Mouse (Mus musculus): ENCODE data around the gene Frat1. TPM values are rescaled to one million over a fixed set of nuclear protein-coding genes. Genes with fewer than 3 reads are reported as not detected.

The Frat1 gene
- polyA plus RNA-seq, 1 experiment from 2014 or later, result 7.0 TPM

GRCm38 (mm10) chr19:41800451-41800850 is 29.3 kb upstream of the Frat1 start:
- H3K4me3 ChIP-seq (replicated peaks), result peak overlapping the region; percentile 75
- H3K9ac ChIP-seq, result no peak overlapping the region
- 45% methylated on average over 6 of the region's 6 CpGs for WGBS
- peaks cover 24% of the 10 kb centered on the region for H3K4me1 ChIP-seq
- H3K4me2 ChIP-seq (replicated peaks), result peak overlapping the region; percentile 82
- no peak for ATAC-seq (ENCODE audit: insufficient number of reproducible peaks, low FRiP score, low TSS enrichment, low read depth)
- H3K9me3 ChIP-seq (replicated peaks), result no peaks in the 10 kb centered on the region
- H3K27me3 ChIP-seq, result no peaks in the 10 kb centered on the region
- no peaks in the 10 kb centered on the region for H3K36me3 ChIP-seq
- no peak overlapping the region for H3K27ac ChIP-seq (replicated peaks)

DNA sequence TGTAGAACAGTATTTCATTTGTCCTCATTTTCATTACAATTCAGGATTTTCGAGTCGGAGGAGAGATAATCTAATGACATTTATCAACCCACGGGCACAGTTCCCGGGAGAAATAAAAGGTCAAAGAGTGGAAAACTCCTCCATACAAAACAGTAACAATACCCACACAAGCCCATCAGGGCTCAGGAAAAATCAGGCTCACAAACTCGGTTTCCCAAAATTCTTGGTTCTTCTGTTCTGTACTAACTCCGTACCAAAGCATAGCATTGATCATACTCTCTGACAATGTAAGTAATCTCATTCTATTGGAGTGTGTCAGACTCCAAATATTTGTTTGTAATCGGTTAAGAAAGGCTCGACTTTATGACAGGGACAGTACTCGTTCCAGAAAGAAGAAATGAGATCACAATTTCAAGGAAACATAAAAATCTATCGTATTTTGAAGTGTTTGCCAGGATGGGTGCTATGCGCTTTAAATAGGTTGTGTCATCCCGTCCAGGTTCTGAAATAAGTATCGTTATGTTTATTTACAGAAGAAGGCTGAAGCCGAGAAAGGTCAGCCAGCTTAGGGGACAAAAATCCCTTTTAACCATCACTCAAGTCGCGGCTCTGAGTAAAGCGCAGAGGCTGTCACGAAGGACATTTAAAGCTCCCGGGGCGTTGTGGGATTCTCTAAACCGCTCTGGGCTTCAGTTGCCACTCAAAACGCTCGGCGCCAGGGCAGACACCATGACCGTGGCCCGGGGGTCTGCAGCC is 28.6 kb upstream of the Frat1 start:
- Histone ChIP-seq H3K4me1 (peaks cover 22% of the 10 kb centered on the region), H3K27me3 (no peaks in the 10 kb centered on the region), H3K4me2 (replicated peaks) (peak overlapping the region; percentile 82), H3K4me3 (replicated peaks) (peak overlapping the region; percentile 75), H3K27ac (replicated peaks) (0 out of 2 replicates have a peak overlapping the region, but pooled peaks have one; percentile 56), H3K9me3 (replicated peaks) (no peaks in the 10 kb centered on the region), H3K9ac (peak overlapping the region; percentile 70), H3K36me3 (no peaks in the 10 kb centered on the region)
- 3% methylated on average over 26 of the region's 26 CpGs for WGBS
- peak; percentile 32 for ATAC-seq (ENCODE audit: insufficient number of reproducible peaks, low FRiP score, low TSS enrichment, low read depth)

GRCm38 (mm10) chr19:41801742-41802369 is 27.9 kb upstream of the Frat1 start, which contains the start of gene Arhgap19:
Gene Arhgap19 (minus strand): TSS chr19:41802047.
- no peaks in the 10 kb centered on the region for H3K36me3 ChIP-seq
- H3K4me1 ChIP-seq, result peaks cover 16% of the 10 kb centered on the region
- no peaks in the 10 kb centered on the region for H3K9me3 ChIP-seq (replicated peaks)
- H3K27me3 ChIP-seq, result no peaks in the 10 kb centered on the region
- peak; percentile 98 for ATAC-seq (ENCODE audit: insufficient number of reproducible peaks, low FRiP score, low TSS enrichment, low read depth)
- peak within 1 kb of the TSS; percentile 82 for H3K4me2 ChIP-seq (replicated peaks)
- peak within 1 kb of the TSS; percentile 75 for H3K4me3 ChIP-seq (replicated peaks)
- H3K9ac ChIP-seq, result peak within 1 kb of the TSS; percentile 70
- H3K27ac ChIP-seq (replicated peaks), result 0 out of 2 replicates have a peak within 1 kb of the TSS, but pooled peaks have one; percentile 56
- WGBS, result under 1% methylated on average over 48 of the region's 48 CpGs

DNA sequence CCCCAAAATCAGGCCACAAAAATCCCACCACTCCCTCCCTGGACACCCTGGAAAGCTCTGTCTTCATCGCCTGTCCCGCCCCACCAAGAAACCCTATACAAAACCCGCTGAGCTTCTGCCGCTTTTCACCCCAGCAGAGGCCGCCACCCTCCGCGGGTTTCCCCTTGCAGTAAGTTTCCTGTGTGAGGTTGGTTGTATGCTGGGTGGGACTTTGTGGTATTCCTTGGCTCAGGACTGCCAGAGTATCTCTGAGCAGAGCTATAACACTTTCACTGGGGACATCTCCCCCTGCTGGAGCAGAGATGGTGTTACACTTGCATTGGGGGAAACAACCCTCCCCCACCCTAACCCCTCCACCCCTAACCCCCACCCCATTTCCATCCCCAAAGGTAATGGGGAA is 26.4 kb upstream of the Frat1 start:
- Histone ChIP-seq H3K4me2 (replicated peaks) (no peak overlapping the region), H3K4me3 (replicated peaks) (no peak overlapping the region), H3K27me3 (no peaks in the 10 kb centered on the region), H3K36me3 (no peaks in the 10 kb centered on the region), H3K27ac (replicated peaks) (no peak overlapping the region), H3K9me3 (replicated peaks) (no peaks in the 10 kb centered on the region), H3K4me1 (peaks cover 13% of the 10 kb centered on the region), H3K9ac (no peak overlapping the region)
- no peak for ATAC-seq (ENCODE audit: insufficient number of reproducible peaks, low FRiP score, low TSS enrichment, low read depth)
- WGBS, result 36% methylated on average over 7 of the region's 7 CpGs

- no peaks in the 10 kb centered on the region for H3K9me3 ChIP-seq (replicated peaks)
- no peaks in the 10 kb centered on the region for H3K27me3 ChIP-seq
- no peak for ATAC-seq (ENCODE audit: insufficient number of reproducible peaks, low FRiP score, low TSS enrichment, low read depth)
- no peak overlapping the region for H3K9ac ChIP-seq
- no peak overlapping the region for H3K4me3 ChIP-seq (replicated peaks)
- 88% methylated on average over 4 of the region's 4 CpGs for WGBS
- no peak overlapping the region for H3K4me2 ChIP-seq (replicated peaks)
- H3K36me3 ChIP-seq, result no peaks in the 10 kb centered on the region
- H3K27ac ChIP-seq (replicated peaks), result no peak overlapping the region
- peaks cover 3% of the 10 kb centered on the region; the same call in 1 of the 2 replicates for H3K4me1 ChIP-seq
Measured at GRCm38 (mm10) chr19:41805831-41806230, 23.9 kb upstream of the Frat1 start.

GRCm38 (mm10) chr19:41807497-41807896 is 22.3 kb upstream of the Frat1 start:
- Histone ChIP-seq H3K27me3 (no peaks in the 10 kb centered on the region), H3K27ac (replicated peaks) (no peak overlapping the region), H3K36me3 (no peaks in the 10 kb centered on the region), H3K4me2 (replicated peaks) (no peak overlapping the region), H3K4me1 (no peaks in the 10 kb centered on the region), H3K9me3 (replicated peaks) (no peaks in the 10 kb centered on the region), H3K4me3 (replicated peaks) (no peak overlapping the region), H3K9ac (no peak overlapping the region)
- ATAC-seq (ENCODE audit: insufficient number of reproducible peaks, low FRiP score, low TSS enrichment, low read depth), result no peak
- 87% methylated on average over 9 of the region's 9 CpGs for WGBS

GRCm38 (mm10) chr19:41808104-41808634 is 21.6 kb upstream of the Frat1 start:
- Histone ChIP-seq H3K4me3 (replicated peaks) (no peak overlapping the region), H3K36me3 (no peaks in the 10 kb centered on the region), H3K9me3 (replicated peaks) (no peaks in the 10 kb centered on the region), H3K4me2 (replicated peaks) (no peak overlapping the region), H3K4me1 (no peaks in the 10 kb centered on the region), H3K9ac (no peak overlapping the region), H3K27me3 (no peaks in the 10 kb centered on the region), H3K27ac (replicated peaks) (no peak overlapping the region)
- ATAC-seq (ENCODE audit: insufficient number of reproducible peaks, low FRiP score, low TSS enrichment, low read depth), result no peak
- WGBS, result 75% methylated on average over 8 of the region's 8 CpGs

- 85% methylated on average over 5 of the region's 5 CpGs for WGBS
- Histone ChIP-seq H3K9ac (no peak overlapping the region), H3K27ac (replicated peaks) (no peak overlapping the region), H3K27me3 (no peaks in the 10 kb centered on the region), H3K4me2 (replicated peaks) (no peak overlapping the region), H3K9me3 (replicated peaks) (no peaks in the 10 kb centered on the region), H3K4me3 (replicated peaks) (no peak overlapping the region), H3K4me1 (no peaks in the 10 kb centered on the region), H3K36me3 (no peaks in the 10 kb centered on the region)
- no peak for ATAC-seq (ENCODE audit: insufficient number of reproducible peaks, low FRiP score, low TSS enrichment, low read depth)
Measured at GRCm38 (mm10) chr19:41810074-41810473, 19.7 kb upstream of the Frat1 start.

- ATAC-seq (ENCODE audit: insufficient number of reproducible peaks, low FRiP score, low TSS enrichment, low read depth), result no peak
Measured at GRCm38 (mm10) chr19:41812525-41812924, 17.2 kb upstream of the Frat1 start.

DNA sequence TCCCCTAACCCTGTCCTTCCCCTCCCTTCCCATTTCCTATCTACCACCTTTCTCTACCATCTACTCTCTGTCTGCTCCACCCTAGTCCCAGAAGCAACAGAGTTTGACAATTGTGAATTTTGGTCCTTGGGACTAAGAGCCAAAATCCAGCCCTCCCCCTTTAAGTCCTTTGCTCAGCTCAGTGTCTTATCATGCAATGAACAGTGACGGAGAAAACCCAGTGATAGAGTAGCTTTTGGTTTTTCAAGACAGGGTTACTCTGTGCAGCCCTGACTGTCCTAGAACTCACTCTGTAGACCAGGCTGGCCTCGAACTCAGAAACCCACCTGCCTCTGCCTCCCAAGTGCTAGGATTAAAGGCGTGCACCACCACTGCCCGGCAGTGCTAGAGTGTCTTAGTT is 16.4 kb upstream of the Frat1 start:
- no peak for ATAC-seq (ENCODE audit: insufficient number of reproducible peaks, low FRiP score, low TSS enrichment, low read depth)
- H3K9me3 ChIP-seq (replicated peaks), result no peaks in the 10 kb centered on the region
- no peak overlapping the region for H3K4me3 ChIP-seq (replicated peaks)
- 82% methylated on average over 4 of the region's 4 CpGs for WGBS
- H3K9ac ChIP-seq, result no peak overlapping the region
- H3K4me1 ChIP-seq, result peaks cover 15% of the 10 kb centered on the region; the same call in 1 of the 2 replicates
- H3K36me3 ChIP-seq, result no peaks in the 10 kb centered on the region
- no peak overlapping the region for H3K4me2 ChIP-seq (replicated peaks)
- no peak overlapping the region for H3K27ac ChIP-seq (replicated peaks)
- no peaks in the 10 kb centered on the region for H3K27me3 ChIP-seq

More at GRCm38 (mm10) chr19:41812525-41812924, 17.2 kb upstream of the Frat1 start:
- Histone ChIP-seq H3K9ac (no peak overlapping the region), H3K4me3 (replicated peaks) (no peak overlapping the region), H3K4me1 (peaks cover 13% of the 10 kb centered on the region; the same call in 1 of the 2 replicates), H3K27me3 (no peaks in the 10 kb centered on the region), H3K27ac (replicated peaks) (no peak overlapping the region), H3K36me3 (no peaks in the 10 kb centered on the region), H3K4me2 (replicated peaks) (no peak overlapping the region), H3K9me3 (replicated peaks) (no peaks in the 10 kb centered on the region)
- 90% methylated on average over 10 of the region's 10 CpGs for WGBS

DNA sequence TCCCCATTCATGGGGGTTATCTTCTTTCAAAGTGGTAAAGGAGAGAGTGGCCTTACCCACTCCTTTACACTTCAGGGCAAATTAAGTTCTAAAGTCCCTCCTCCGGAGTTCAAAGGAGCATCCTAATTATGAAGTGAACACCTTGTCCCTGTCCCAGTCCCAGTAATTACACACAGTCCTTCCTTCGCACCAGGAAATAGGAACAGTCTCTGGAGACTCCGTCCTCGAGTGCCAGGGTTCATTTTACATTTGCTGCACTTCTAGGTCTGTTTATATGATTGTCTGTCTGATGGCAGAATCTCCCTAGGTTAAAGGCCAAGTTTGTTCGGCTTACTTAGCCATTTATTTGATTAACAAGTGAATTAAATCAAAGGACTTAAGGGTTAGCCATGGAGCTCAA is 13.4 kb upstream of the Frat1 start:
- Histone ChIP-seq H3K36me3 (no peaks in the 10 kb centered on the region), H3K27ac (replicated peaks) (no peak overlapping the region), H3K27me3 (no peaks in the 10 kb centered on the region), H3K4me3 (replicated peaks) (no peak overlapping the region), H3K9me3 (replicated peaks) (no peaks in the 10 kb centered on the region), H3K4me2 (replicated peaks) (no peak overlapping the region), H3K4me1 (peaks cover 15% of the 10 kb centered on the region; the same call in 1 of the 2 replicates), H3K9ac (no peak overlapping the region)
- no peak for ATAC-seq (ENCODE audit: insufficient number of reproducible peaks, low FRiP score, low TSS enrichment, low read depth)
- 42% methylated on average over 5 of the region's 5 CpGs for WGBS

Data from embryonic facial prominence, embryonic 15.5 days (tissue).